Comparison of ENCODE assay signal across 9 mouse cellular contexts in genomic region chr11:82819350-82819749, GRCm38 (mm10). TPM values are rescaled to one million over a fixed set of nuclear protein-coding genes. Genes with fewer than 3 reads are reported as not detected.
DNase-seq lines count a peak whose midpoint lies in the region; ATAC-seq lines count a peak whose summit lies in the region.
"Had no signal": no experiment of that assay in that cellular context is flagged by ENCODE, and none has a peak within 500 bp of the region (broad histone marks: within the 10 kb centered on the region; RNA-seq: fewer than 3 reads in every experiment).

No protein-coding gene starts in this region.

- no peak overlapping the region for H3K4me2 ChIP-seq in forebrain, embryonic 11.5 days (ENCODE audit: low read depth, low read length, severe bottlenecking)
- no peak overlapping the region for H3K4me2 ChIP-seq in forebrain, embryonic 15.5 days (replicated peaks)
- H3K4me2 ChIP-seq: limb, embryonic 13.5 days had no signal

- H3K4me3 ChIP-seq in forebrain, embryonic 11.5 days (ENCODE audit: low read depth, low read length) = no peak overlapping the region
- H3K4me3 ChIP-seq in forebrain, embryonic 15.5 days = no peak overlapping the region
- H3K4me3 ChIP-seq: limb, embryonic 13.5 days had no signal

- no peaks in the 10 kb centered on the region for H3K36me3 ChIP-seq in forebrain, embryonic 11.5 days (ENCODE audit: control insufficient read depth, insufficient read depth, low read length)
- 0 out of 2 replicates have a peak, but pooled peaks cover 3% of the 10 kb centered on the region for H3K36me3 ChIP-seq in forebrain, embryonic 15.5 days

- no peaks in the 10 kb centered on the region for H3K9me3 ChIP-seq in forebrain, embryonic 11.5 days (ENCODE audit: control insufficient read depth, low read length)
- no peaks in the 10 kb centered on the region for H3K9me3 ChIP-seq in forebrain, embryonic 15.5 days
- H3K9me3 ChIP-seq: limb, embryonic 13.5 days had no signal

- WGBS in forebrain, embryonic 11.5 days = 52% methylated on average over 4 of the region's 4 CpGs
- WGBS in forebrain, embryonic 15.5 days = 51% methylated on average over 4 of the region's 4 CpGs
- 62% methylated on average over 4 of the region's 4 CpGs for WGBS in large intestine, adult 2 months

- no peak for ATAC-seq in forebrain, embryonic 11.5 days (replicated peaks; ENCODE audit: low FRiP score)
- no peak for ATAC-seq in forebrain, embryonic 15.5 days (replicated peaks)

- H3K27ac ChIP-seq in forebrain, embryonic 11.5 days (ENCODE audit: low read depth, low read length) = no peak overlapping the region
- no peak overlapping the region for H3K27ac ChIP-seq in forebrain, embryonic 15.5 days (replicated peaks)
- H3K27ac ChIP-seq: limb, embryonic 13.5 days had no signal

- H3K27me3 ChIP-seq in forebrain, embryonic 11.5 days (ENCODE audit: control insufficient read depth, insufficient read depth, low read length) = no peaks in the 10 kb centered on the region
- no peaks in the 10 kb centered on the region for H3K27me3 ChIP-seq in forebrain, embryonic 15.5 days
- H3K27me3 ChIP-seq: limb, embryonic 13.5 days had no signal

- H3K4me1 ChIP-seq in forebrain, embryonic 11.5 days (replicated peaks; ENCODE audit: control insufficient read depth, insufficient read depth, low read length) = no peaks in the 10 kb centered on the region
- peaks cover 7% of the 10 kb centered on the region; the same call in 1 of the 2 replicates for H3K4me1 ChIP-seq in forebrain, embryonic 15.5 days

- peak; percentile 83 for DNase-seq in forebrain, embryonic 11.5 days (ENCODE audit: low spot score)
- DNase-seq in 3T3-L1 (ENCODE audit: low read depth, low spot score) = peak; percentile 67
- DNase-seq in adrenal gland, adult 2 months = peak; percentile 33
- DNase-seq in fibroblast of lung, adult 2 months (ENCODE audit: low read depth) = peak; percentile 43
- DNase-seq in large intestine, adult 2 months (ENCODE audit: low read depth, low spot score) = peak; percentile 32
- peak; percentile 24 to 52 for DNase-seq in monocyte, adult 2 months (ENCODE audit: low read depth in 1 of 2, low spot score in 2 of 2)
- DNase-seq in yolk sac, embryonic 10.5 days (ENCODE audit: low spot score) = peak; percentile 67

- H3K9ac ChIP-seq in forebrain, embryonic 11.5 days (ENCODE audit: low read length) = no peak overlapping the region
- no peak overlapping the region for H3K9ac ChIP-seq in forebrain, embryonic 15.5 days (replicated peaks)
- H3K9ac ChIP-seq: limb, embryonic 13.5 days had no signal

RNA-seq across cellular contexts. Expression of gene Lig3, which starts 38.4 kb away (rescaled TPM):
- 57.0 and 58.4 TPM in 2 replicates for polyA plus RNA-seq in forebrain, embryonic 11.5 days (2014; fragmentation: Nextera tagmentation; extraction: Ambion mirVana)
- 33.7 and 35.1 TPM in 2 replicates for polyA plus RNA-seq in forebrain, embryonic 15.5 days (2015; fragmentation: Nextera tagmentation; extraction: Ambion mirVana)
- total RNA-seq in adrenal gland, adult 2 months (2021) = 10 to 100 TPM; 19.2 to 27.5 TPM
- polyA plus RNA-seq in adrenal gland, adult 2 months (2012; rRNA removed) = 8.1 and 10.7 TPM in 2 replicates
- polyA plus RNA-seq in large intestine, adult 2 months (2012; rRNA removed) = 8.3 and 13.8 TPM in 2 replicates

RNA-seq across cellular contexts. Expression of gene Rffl, which starts 51.7 kb away (rescaled TPM):
- 17.0 and 18.4 TPM in 2 replicates for polyA plus RNA-seq in forebrain, embryonic 11.5 days (2014; fragmentation: Nextera tagmentation; extraction: Ambion mirVana)
- 8.7 and 10.0 TPM in 2 replicates for polyA plus RNA-seq in forebrain, embryonic 15.5 days (2015; fragmentation: Nextera tagmentation; extraction: Ambion mirVana)
- 10 to 100 TPM in 1 of 2 experiments, 1 to 10 TPM in 1; 5.3 to 10.6 TPM for total RNA-seq in adrenal gland, adult 2 months (2021)
- polyA plus RNA-seq in adrenal gland, adult 2 months (2012; rRNA removed) = 6.5 and 7.4 TPM in 2 replicates
- 9.4 and 11.7 TPM in 2 replicates for polyA plus RNA-seq in large intestine, adult 2 months (2012; rRNA removed)

RNA-seq across cellular contexts. Expression of gene Zfp830, which starts 55.2 kb away (rescaled TPM):
- 36.3 and 38.6 TPM in 2 replicates for polyA plus RNA-seq in forebrain, embryonic 11.5 days (2014; fragmentation: Nextera tagmentation; extraction: Ambion mirVana)
- polyA plus RNA-seq in forebrain, embryonic 15.5 days (2015; fragmentation: Nextera tagmentation; extraction: Ambion mirVana) = 32.4 and 36.4 TPM in 2 replicates
- total RNA-seq in adrenal gland, adult 2 months (2021) = 10 to 100 TPM; 18.0 to 21.9 TPM
- polyA plus RNA-seq in adrenal gland, adult 2 months (2012; rRNA removed) = 1.7 and 3.6 TPM in 2 replicates
- polyA plus RNA-seq in large intestine, adult 2 months (2012; rRNA removed) = 3.8 and 5.2 TPM in 2 replicates

RNA-seq across cellular contexts. Expression of gene Cct6b, which starts 55.2 kb away (rescaled TPM):
- 0.33 and 0.60 TPM in 2 replicates for polyA plus RNA-seq in forebrain, embryonic 11.5 days (2014; fragmentation: Nextera tagmentation; extraction: Ambion mirVana)
- polyA plus RNA-seq in forebrain, embryonic 15.5 days (2015; fragmentation: Nextera tagmentation; extraction: Ambion mirVana) = 0.23 and 0.28 TPM in 2 replicates
- total RNA-seq in adrenal gland, adult 2 months (2021) = under 1 TPM; 0.46 to 0.83 TPM
- polyA plus RNA-seq in adrenal gland, adult 2 months (2012; rRNA removed) = 0.08 TPM in 1 of 2 replicates, not detected in the other
- 0.06 TPM in 1 of 2 replicates, not detected in the other for polyA plus RNA-seq in large intestine, adult 2 months (2012; rRNA removed)

Comparison
In these comparisons a context has a peak if more than half of its experiments do, and no peak if none do; other contexts are left out.
1. DNase-seq: peak in every context shown above with its lines; median percentile 83 in forebrain, embryonic 11.5 days; 67 in 3T3-L1; 67 in yolk sac, embryonic 10.5 days; 43 in fibroblast of lung, adult 2 months; 38 in monocyte, adult 2 months; 33 in adrenal gland, adult 2 months; 32 in large intestine, adult 2 months.